Mouse (Mus musculus): ENCODE data around the gene Hopx.

- TF ChIP-seq CTCF (conservative IDR thresholded peaks at IDR 0.05; ENCODE audit: low read length) (no peak), POU5F1 (IDR thresholded peaks at IDR 0.05; ENCODE audit: borderline replicate concordance, low read length) (no peak)
Observed at GRCm38 (mm10) chr5:77073794-77074193, 41.1 kb downstream of the Hopx start.
